Mouse (Mus musculus) bone marrow macrophage, adult 2 months (primary cell): ENCODE measurements around the gene Asap3. TPM values are rescaled to one million over a fixed set of nuclear protein-coding genes. Genes with fewer than 3 reads are reported as not detected.
A peak's percentile ranks its signal among the peaks of the same experiment; 100 is the strongest.

ENCODE experiments used
- H3K27ac ChIP-seq: 2 replicates; pipeline ENCODE4 v1.5.1; 2012; ENCODE audit warnings: low read depth, low read length; ENCODE audit not compliant: insufficient read depth
- H3K4me1 ChIP-seq: 2 replicates; pipeline ENCODE4 v1.6.1; 2012; ENCODE audit warnings: low read length; ENCODE audit not compliant: control insufficient read depth, insufficient read depth
- H3K4me3 ChIP-seq: 2 replicates; pipeline ENCODE4 v1.5.1; 2012; ENCODE audit warnings: mild to moderate bottlenecking, low read length, moderate library complexity; ENCODE audit not compliant: insufficient read depth
- CTCF ChIP-seq: IDR thresholded peaks from 2 replicates; pipeline ENCODE4 v1.5.1; 2012; ENCODE audit warnings: low read depth, mild to moderate bottlenecking, low read length, moderate library complexity
- POLR2A ChIP-seq: IDR thresholded peaks from 2 replicates; pipeline ENCODE4 v1.6.1; 2012; ENCODE audit warnings: mild to moderate bottlenecking, low read depth, low read length, borderline replicate concordance
- polyA plus RNA-seq: library from polyadenylated mRNA; stranded (reverse); fragments of >200 nt; gene quantifications from 2 replicates; pipeline ENCODE4 v1.2.4, GENCODE M21; 2012; ENCODE audit not compliant: missing spikeins, insufficient read depth, insufficient read length

Gene Asap3
- polyA plus RNA-seq, 1 experiment = 0.78 TPM

DNA sequence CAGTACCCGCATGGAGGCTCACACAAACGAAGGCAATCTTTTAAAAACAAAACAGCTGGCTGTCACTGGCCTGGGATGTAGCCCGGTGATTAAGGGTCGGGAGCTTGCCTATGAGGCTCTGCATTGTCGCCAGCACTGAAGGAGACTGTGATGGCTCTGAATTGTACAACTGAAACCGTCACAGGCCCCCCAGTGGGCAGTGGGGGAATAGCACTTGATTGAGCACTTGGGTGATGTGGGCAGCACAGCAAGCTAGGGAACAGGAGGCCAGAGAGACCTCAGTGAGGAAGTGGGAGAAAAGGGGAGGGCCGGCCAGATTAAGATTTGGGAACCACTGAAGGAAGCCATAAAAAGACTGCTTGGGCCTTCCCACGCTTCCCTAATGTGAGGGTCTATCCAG lies 33.5 kb downstream of the Asap3 start:
- Histone ChIP-seq H3K27ac (peak overlapping the region; percentile 30), H3K4me1 (peaks cover 7% of the 10 kb centered on the region), H3K4me3 (peak overlapping the region; percentile 19)
- peak; percentile 64 for TF ChIP-seq CTCF
- no peak for TF ChIP-seq POLR2A

DNA sequence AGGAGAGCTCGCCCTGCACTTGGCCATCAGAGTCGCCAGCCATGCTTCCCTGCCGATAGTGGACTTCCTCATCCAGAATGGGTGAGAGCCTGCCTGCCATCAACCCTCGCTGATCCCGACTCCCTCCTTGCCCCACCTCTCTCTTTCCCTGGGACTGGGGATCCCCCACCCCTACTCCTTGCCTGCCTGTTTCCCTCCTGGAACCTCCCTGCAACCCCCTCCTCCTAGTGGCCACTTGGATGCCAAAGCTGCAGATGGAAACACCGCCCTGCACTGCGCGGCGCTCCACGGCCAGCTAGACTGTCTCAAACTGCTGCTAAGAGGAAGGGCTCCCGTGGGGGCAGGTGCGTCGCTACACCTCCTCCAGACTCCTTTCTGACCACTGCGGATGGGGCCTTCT lies 34.0 kb downstream of the Asap3 start:
- Histone ChIP-seq H3K4me3 (peak overlapping the region; percentile 19), H3K4me1 (peaks cover 7% of the 10 kb centered on the region), H3K27ac (peak overlapping the region; percentile 30)
- TF ChIP-seq CTCF (no peak), POLR2A (no peak)

DNA sequence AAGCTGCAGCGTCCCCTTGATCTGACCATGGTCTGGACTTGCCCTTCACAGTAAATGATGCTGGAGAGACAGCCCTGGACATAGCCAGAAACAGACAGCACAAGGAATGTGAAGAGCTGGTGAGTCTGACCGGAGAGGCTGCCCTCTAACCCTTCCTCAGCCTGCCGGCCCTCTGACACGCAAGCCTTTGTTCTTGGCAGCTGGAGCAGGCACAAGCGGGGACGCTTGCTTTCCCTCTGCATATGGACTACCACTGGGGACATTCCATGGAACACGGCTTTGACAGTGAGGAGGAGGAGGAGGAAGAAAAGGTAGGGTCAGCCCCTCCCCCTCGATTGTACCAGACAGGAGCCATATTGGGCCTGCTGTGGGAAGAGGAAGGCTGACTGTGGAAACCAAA lies 34.8 kb downstream of the Asap3 start:
- peaks cover 7% of the 10 kb centered on the region for H3K4me1 ChIP-seq
- no peak overlapping the region for H3K27ac ChIP-seq
- TF ChIP-seq CTCF = no peak
- TF ChIP-seq POLR2A = no peak
- no peak overlapping the region for H3K4me3 ChIP-seq

DNA sequence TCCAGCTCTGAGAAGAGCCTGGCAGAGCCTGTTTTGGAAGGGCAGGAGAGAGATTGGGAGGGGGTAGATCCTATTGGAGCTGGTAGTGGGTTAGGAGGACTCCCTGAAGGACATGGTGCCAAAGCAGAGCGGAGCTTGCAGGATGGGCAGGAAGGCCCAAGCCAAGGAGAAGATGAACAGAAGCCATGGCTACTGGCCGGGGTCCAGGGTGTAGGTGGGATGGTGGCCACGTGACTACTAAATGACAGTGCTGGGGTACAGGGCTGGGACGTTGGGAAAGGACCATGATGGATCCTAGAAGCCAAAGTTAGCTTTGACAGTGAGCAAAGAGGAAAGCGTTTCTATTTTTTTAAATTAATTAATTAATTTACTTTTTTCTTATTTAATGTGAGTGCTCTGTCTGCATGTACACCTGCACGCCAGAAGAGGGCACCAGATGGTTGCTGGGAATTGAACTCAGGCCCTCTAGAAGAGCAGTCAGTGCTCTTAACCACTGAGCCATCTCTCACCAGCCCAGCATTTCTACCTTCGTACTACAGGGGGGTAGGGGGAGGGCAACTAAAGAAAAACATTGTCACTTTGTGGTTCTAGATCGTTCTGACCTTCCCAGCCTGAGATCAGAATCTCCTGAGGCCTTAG lies 36.0 kb downstream of the Asap3 start:
- no peak for TF ChIP-seq POLR2A
- TF ChIP-seq CTCF = peak; percentile 13; the same call in 1 of the 2 replicates
- Histone ChIP-seq H3K4me1 (peaks cover 7% of the 10 kb centered on the region), H3K4me3 (no peak overlapping the region), H3K27ac (no peak overlapping the region)

GRCm38 (mm10) chr4:136242728-136243127 lies 36.6 kb downstream of the Asap3 start:
- peaks cover 7% of the 10 kb centered on the region for H3K4me1 ChIP-seq
- H3K4me3 ChIP-seq = no peak overlapping the region
- H3K27ac ChIP-seq = no peak overlapping the region
- TF ChIP-seq CTCF = no peak
- TF ChIP-seq POLR2A = no peak

DNA sequence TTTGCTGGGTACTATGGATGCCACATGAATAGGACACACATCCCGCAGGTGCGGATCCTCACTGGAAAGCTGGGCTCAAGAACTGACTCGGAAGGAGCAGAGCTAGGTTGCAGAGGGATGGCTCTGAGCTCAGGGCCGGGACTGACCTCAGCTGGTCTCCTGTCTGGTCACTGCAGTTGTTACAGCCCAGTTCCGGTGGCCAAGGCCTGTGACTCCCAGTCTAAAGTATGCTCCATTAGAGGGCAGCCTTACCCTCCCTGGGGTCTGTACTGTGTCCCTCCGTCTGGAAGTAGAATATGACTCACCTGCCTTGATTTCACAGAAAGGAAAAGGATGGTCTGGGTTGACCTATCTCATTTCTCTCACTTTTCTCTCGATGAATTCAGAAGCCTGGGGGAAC lies 38.0 kb downstream of the Asap3 start:
- Histone ChIP-seq H3K27ac (no peak overlapping the region), H3K4me1 (peaks cover 7% of the 10 kb centered on the region), H3K4me3 (no peak overlapping the region)
- TF ChIP-seq CTCF = no peak
- TF ChIP-seq POLR2A = no peak

GRCm38 (mm10) chr4:136245681-136246080 lies 39.5 kb downstream of the Asap3 start:
- Histone ChIP-seq H3K27ac (no peak overlapping the region), H3K4me3 (no peak overlapping the region), H3K4me1 (no peaks in the 10 kb centered on the region)
- no peak for TF ChIP-seq CTCF
- TF ChIP-seq POLR2A = no peak

DNA sequence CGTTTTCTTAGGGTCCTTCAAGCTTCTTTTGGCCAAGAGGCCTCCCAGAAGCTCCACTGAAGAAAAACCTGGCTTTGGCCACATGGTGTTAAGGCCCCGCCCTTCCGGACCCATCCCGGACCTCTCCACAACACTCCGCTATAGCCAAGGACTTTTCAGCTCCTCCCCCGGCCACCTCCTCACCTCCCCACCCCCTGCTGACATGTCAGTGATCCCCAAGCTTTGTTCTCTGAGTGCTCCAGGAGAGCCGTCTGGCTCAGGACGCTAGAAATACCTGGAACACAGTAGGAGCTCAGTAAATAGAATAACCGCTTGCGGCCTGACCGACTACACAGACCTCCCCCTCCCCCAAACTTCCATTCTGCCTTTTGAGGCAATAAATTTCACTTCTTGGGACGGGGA lies 40.4 kb downstream of the Asap3 start:
- Histone ChIP-seq H3K27ac (no peak overlapping the region), H3K4me1 (no peaks in the 10 kb centered on the region), H3K4me3 (no peak overlapping the region)
- TF ChIP-seq CTCF = no peak
- no peak for TF ChIP-seq POLR2A

- Histone ChIP-seq H3K27ac (no peak overlapping the region), H3K4me1 (no peaks in the 10 kb centered on the region), H3K4me3 (no peak overlapping the region)
- TF ChIP-seq CTCF = no peak
Observed at GRCm38 (mm10) chr4:136247386-136247728, 41.2 kb downstream of the Asap3 start.

DNA sequence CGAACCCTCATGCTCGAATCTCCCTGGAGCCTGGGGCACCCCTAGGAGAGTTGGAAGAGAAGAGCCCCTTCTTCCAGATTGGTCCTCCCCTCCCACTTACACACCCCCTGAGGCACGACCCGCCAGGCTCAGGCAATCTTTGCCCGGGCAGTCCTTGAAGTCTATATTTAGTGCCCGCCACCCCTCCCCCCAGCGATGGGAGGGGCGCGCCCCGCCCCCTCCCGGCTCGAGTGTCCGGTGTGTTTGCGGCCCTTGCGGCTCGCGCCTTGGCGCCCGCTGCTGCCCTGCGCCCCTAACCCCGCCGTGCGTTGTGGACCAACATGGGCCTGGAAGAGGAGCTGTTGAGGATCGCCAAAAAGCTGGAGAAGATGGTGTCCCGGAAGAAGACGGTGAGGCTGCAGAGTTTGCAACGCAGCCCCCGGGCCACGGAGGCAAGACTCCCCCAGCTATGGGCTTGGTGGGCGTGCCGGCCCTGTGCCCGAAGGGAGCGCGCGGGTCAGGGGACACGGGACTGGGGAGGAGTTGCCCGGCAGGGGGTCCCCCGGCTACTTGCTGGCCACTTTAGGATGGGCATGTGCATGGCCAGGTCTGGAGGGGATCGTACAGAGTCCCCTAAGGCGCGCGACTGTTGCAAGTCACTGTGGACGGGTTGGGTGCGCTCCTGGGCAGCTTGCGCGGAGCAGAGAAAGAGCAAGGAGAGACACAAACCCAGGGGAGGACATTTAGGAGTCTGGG lies 41.7 kb downstream of the Asap3 start, which contains the start of gene Tcea3:
Gene Tcea3, plus strand, starts transcription at position 1 of the 735 bp plus-strand sequence.
- peak within 1 kb of the TSS; percentile 26 for H3K4me3 ChIP-seq
- H3K4me1 ChIP-seq = no peaks in the 10 kb centered on the region
- TF ChIP-seq CTCF (no peak), POLR2A (no peak)
- no peak within 1 kb of the TSS for H3K27ac ChIP-seq
